14 mouse cellular contexts compared by ENCODE assay signal in genomic region chr13:39523856-39524301, GRCm38 (mm10).
A peak's percentile ranks its signal among the peaks of the same experiment; 100 is the strongest.
DNase-seq lines count a peak whose midpoint lies in the region; ATAC-seq and TF ChIP-seq lines count a peak whose summit lies in the region.
"Had no signal": no experiment of that assay in that cellular context is flagged by ENCODE, and none has a peak within 500 bp of the region (broad histone marks: within the 10 kb centered on the region; RNA-seq: fewer than 3 reads in every experiment).

No protein-coding gene starts in this region.

- H3K4me2 ChIP-seq in embryonic facial prominence, embryonic 14.5 days (ENCODE audit: low read depth, low read length): peak overlapping the region; percentile 31
- peak overlapping the region; percentile 17 for H3K4me2 ChIP-seq in hindbrain, embryonic 15.5 days
- H3K4me2 ChIP-seq in neural tube, embryonic 12.5 days (replicated peaks): peak overlapping the region; percentile 40

- H3K4me3 ChIP-seq in embryonic facial prominence, embryonic 14.5 days (ENCODE audit: low read depth, low read length): no peak overlapping the region
- no peak overlapping the region for H3K4me3 ChIP-seq in hindbrain, embryonic 15.5 days
- no peak overlapping the region for H3K4me3 ChIP-seq in neural tube, embryonic 12.5 days
- H3K4me3 ChIP-seq: limb, embryonic 10.5 days had no signal

- no peak for TF ChIP-seq POLR2A in brain, embryonic 14.5 days (IDR thresholded peaks at IDR 0.05; ENCODE audit: borderline replicate concordance, extremely low read depth, insufficient read depth, insufficient read length, poor library complexity, severe bottlenecking)

- H3K27ac ChIP-seq in embryonic facial prominence, embryonic 14.5 days (replicated peaks; ENCODE audit: low read depth, low read length): no peak overlapping the region
- H3K27ac ChIP-seq in hindbrain, embryonic 15.5 days (replicated peaks): no peak overlapping the region
- H3K27ac ChIP-seq in neural tube, embryonic 12.5 days: no peak overlapping the region
- H3K27ac ChIP-seq: kidney, postnatal 0 days; limb, embryonic 10.5 days had no signal

- TF ChIP-seq CTCF in brain, embryonic 14.5 days (IDR thresholded peaks at IDR 0.05; ENCODE audit: borderline replicate concordance, extremely low read depth, insufficient read depth, insufficient read length): no peak

- no peaks in the 10 kb centered on the region for H3K36me3 ChIP-seq in embryonic facial prominence, embryonic 14.5 days (ENCODE audit: control insufficient read depth, insufficient read depth, low read length)
- no peaks in the 10 kb centered on the region for H3K36me3 ChIP-seq in hindbrain, embryonic 15.5 days
- no peaks in the 10 kb centered on the region for H3K36me3 ChIP-seq in neural tube, embryonic 12.5 days
- H3K36me3 ChIP-seq: limb, embryonic 10.5 days had no signal

- DNase-seq in brain, embryonic 14.5 days (ENCODE audit: low read depth): peak; percentile 95
- DNase-seq in embryonic facial prominence, embryonic 14.5 days (ENCODE audit: low spot score): peak; percentile 18
- DNase-seq in gastrocnemius, adult 18-20 months (ENCODE audit: low spot score): no peak
- DNase-seq in thymus, postnatal 14 days: no peak
- no peak for DNase-seq in left cerebral cortex, adult 11 months (ENCODE audit: low spot score)
- DNase-seq in thymus, postnatal 25 days: no peak
- DNase-seq: heart, postnatal 10 days; lung, adult 2 months; right cerebral cortex, postnatal 14 days had no signal

- no peaks in the 10 kb centered on the region for H3K27me3 ChIP-seq in embryonic facial prominence, embryonic 14.5 days (replicated peaks; ENCODE audit: control insufficient read depth, insufficient read depth, low read length)
- H3K27me3 ChIP-seq in hindbrain, embryonic 15.5 days: peaks cover 30% of the 10 kb centered on the region
- peaks cover 27% of the 10 kb centered on the region for H3K27me3 ChIP-seq in neural tube, embryonic 12.5 days (replicated peaks)
- H3K27me3 ChIP-seq: CH12.LX had no signal

- 29% methylated on average over 9 of the region's 9 CpGs for WGBS in embryonic facial prominence, embryonic 14.5 days
- WGBS in hindbrain, embryonic 15.5 days: 9% methylated on average over 9 of the region's 9 CpGs
- WGBS in neural tube, embryonic 12.5 days: 4% methylated on average over 9 of the region's 9 CpGs

- H3K9me3 ChIP-seq in embryonic facial prominence, embryonic 14.5 days (ENCODE audit: control insufficient read depth, low read length): no peaks in the 10 kb centered on the region
- H3K9me3 ChIP-seq in hindbrain, embryonic 15.5 days: no peaks in the 10 kb centered on the region
- H3K9me3 ChIP-seq in neural tube, embryonic 12.5 days: 0 out of 2 replicates have a peak, but pooled peaks cover 3% of the 10 kb centered on the region
- H3K9me3 ChIP-seq: limb, embryonic 10.5 days had no signal

- no peak overlapping the region for H3K9ac ChIP-seq in embryonic facial prominence, embryonic 14.5 days (ENCODE audit: low read depth, low read length)
- no peak overlapping the region for H3K9ac ChIP-seq in hindbrain, embryonic 15.5 days
- no peak overlapping the region for H3K9ac ChIP-seq in neural tube, embryonic 12.5 days

- peak; percentile 18; the same call in 1 of the 2 replicates for ATAC-seq in embryonic facial prominence, embryonic 14.5 days (ENCODE audit: low read depth)
- ATAC-seq in hindbrain, embryonic 15.5 days (ENCODE audit: low FRiP score, low read depth): peak; percentile 92
- ATAC-seq in neural tube, embryonic 12.5 days (ENCODE audit: low FRiP score, low read depth): peak; percentile 97

- H3K4me1 ChIP-seq in embryonic facial prominence, embryonic 14.5 days (ENCODE audit: control insufficient read depth, insufficient read depth, low read length): no peaks in the 10 kb centered on the region; the same call in 1 of the 2 replicates
- peaks cover 12% of the 10 kb centered on the region for H3K4me1 ChIP-seq in hindbrain, embryonic 15.5 days (replicated peaks)
- H3K4me1 ChIP-seq in neural tube, embryonic 12.5 days: peaks cover 15% of the 10 kb centered on the region

Comparison
In these comparisons a context has a peak if more than half of its experiments do, and no peak if none do; other contexts are left out.
1. DNase-seq: peak in brain, embryonic 14.5 days (single experiment) and embryonic facial prominence, embryonic 14.5 days (single experiment); none in gastrocnemius, adult 18-20 months (single experiment), thymus, postnatal 14 days (single experiment), left cerebral cortex, adult 11 months (single experiment) and thymus, postnatal 25 days (single experiment).
2. ATAC-seq: peak in every context shown above with its lines; median percentile 97 in neural tube, embryonic 12.5 days; 92 in hindbrain, embryonic 15.5 days; 18 in embryonic facial prominence, embryonic 14.5 days.
3. Peak in every context shown above with its lines, with median percentiles within 50 percentile points of each other: H3K4me2 ChIP-seq.